Mouse (Mus musculus) layer of hippocampus, adult 2 months (tissue): Measurements from ENCODE around the gene Cryzl2. TPM values are rescaled to one million over a fixed set of nuclear protein-coding genes. Genes with fewer than 3 reads are reported as not detected.

ENCODE experiments used
- DNase-seq, 2 experiments: peaks; one replicate each; pipeline ENCODE4 v3.0.0; 2022; ENCODE audit warnings: low spot score in 2 of 2
- H3K27ac ChIP-seq: fragments of 200-600 bp; 2 replicates; pipeline ENCODE4 v1.8.1; 2022
- H3K4me3 ChIP-seq: fragments of 200-600 bp; 2 replicates; pipeline ENCODE4 v1.8.1; 2022; ENCODE audit warnings: mild to moderate bottlenecking
- CTCF ChIP-seq: fragments of 200-600 bp; conservative IDR thresholded peaks from 2 replicates; pipeline ENCODE4 v1.8.1; 2022; ENCODE audit warnings: antibody characterized with exemption, mild to moderate bottlenecking, moderate library complexity
- total RNA-seq, 2 experiments: library from RNA; stranded (reverse); gene quantifications; 2 replicates each; pipeline ENCODE4 v1.2.3; 2021

Gene Cryzl2
- total RNA-seq, 2 experiments from 2014 or later = 4.3 to 5.1 TPM

GRCm38 (mm10) chr1:157536471-157536870 is 78.1 kb downstream of the Cryzl2 start:
- peak; percentile 94 for TF ChIP-seq CTCF
- DNase-seq = peak; percentile 52 to 64
- Histone ChIP-seq H3K27ac (peak overlapping the region; percentile 52; the same call in 1 of the 2 replicates), H3K4me3 (no peak overlapping the region)

- DNase-seq = peak in 1 of 2 experiments; percentile 40
- no peak overlapping the region for H3K27ac ChIP-seq
- TF ChIP-seq CTCF = peak; percentile 74
- H3K4me3 ChIP-seq = no peak overlapping the region
Measured at GRCm38 (mm10) chr1:157537636-157538035, 79.3 kb downstream of the Cryzl2 start.

Other genes starting within 250 kb of the Cryzl2 start
- gene Rasal2, start 46.0 kb upstream of the Cryzl2 start, total RNA-seq = 10 to 100 TPM; 91.1 to 93.7 TPM
- gene Sec16b, start 48.2 kb downstream of the Cryzl2 start, total RNA-seq = under 1 TPM; 0.20 to 0.39 TPM